Mouse (Mus musculus): ENCODE measurements around the gene Lhfpl5.

Lhfpl5 gene

GRCm38 (mm10) chr17:28571868-28572267, 3.6 kb upstream of the Lhfpl5 start:
- CTCF ChIA-PET = no interaction called here

GRCm38 (mm10) chr17:28572521-28572920, 2.9 kb upstream of the Lhfpl5 start:
- CTCF ChIA-PET = no interaction called here

GRCm38 (mm10) chr17:28572941-28573340, 2.5 kb upstream of the Lhfpl5 start:
- CTCF ChIA-PET = no interaction called here

GRCm38 (mm10) chr17:28580396-28580795, 5.0 kb downstream of the Lhfpl5 start:
- CTCF ChIA-PET = interaction anchor here (1.2 to 1.4 kb wide), 2 partner anchors 9 to 12 kb away, joined by 4 to 5 read pairs; no protein-coding TSS in a partner anchor

GRCm38 (mm10) chr17:28581056-28581455, 5.6 kb downstream of the Lhfpl5 start:
- CTCF ChIA-PET = interaction anchor here (0.6 to 1.4 kb wide), 2 partner anchors 11 to 1527 kb away, joined by 3 to 4 read pairs; no protein-coding TSS in a partner anchor

GRCm38 (mm10) chr17:28586509-28586908, 11.1 kb downstream of the Lhfpl5 start:
- CTCF ChIA-PET = interaction anchor here (0.6 kb wide), 1 partner anchor 1647 kb away, joined by 9 read pairs; no protein-coding TSS in a partner anchor

GRCm38 (mm10) chr17:28588591-28588990, 13.2 kb downstream of the Lhfpl5 start:
- CTCF ChIA-PET = interaction anchor here (0.5 kb wide), 1 partner anchor 615 kb away, joined by 3 read pairs; no protein-coding TSS in a partner anchor

- CTCF ChIA-PET = interaction anchor here (0.6 kb wide), 1 partner anchor 21 kb away, joined by 15 read pairs; no protein-coding TSS in a partner anchor
Observed at GRCm38 (mm10) chr17:28590596-28590995, 15.2 kb downstream of the Lhfpl5 start.

- CTCF ChIA-PET = no interaction called here
Observed at GRCm38 (mm10) chr17:28591476-28591875, 16.0 kb downstream of the Lhfpl5 start.

GRCm38 (mm10) chr17:28592998-28593397, 17.6 kb downstream of the Lhfpl5 start:
- CTCF ChIA-PET = interaction anchor here (0.7 to 0.9 kb wide), 2 partner anchors 12 to 668 kb away, joined by 3 to 4 read pairs; no protein-coding TSS in a partner anchor

- CTCF ChIA-PET = no interaction called here
Observed at GRCm38 (mm10) chr17:28593965-28594364, 18.5 kb downstream of the Lhfpl5 start.

- CTCF ChIA-PET = interaction anchor here (0.6 kb wide), 1 partner anchor 61 kb away, joined by 6 read pairs; no protein-coding TSS in a partner anchor
Observed at GRCm38 (mm10) chr17:28600780-28601179, 25.3 kb downstream of the Lhfpl5 start.

- CTCF ChIA-PET = no interaction called here
Observed at GRCm38 (mm10) chr17:28601557-28602250, 26.3 kb downstream of the Lhfpl5 start.

GRCm38 (mm10) chr17:28609543-28609942, 34.1 kb downstream of the Lhfpl5 start:
- CTCF ChIA-PET = no interaction called here

- CTCF ChIA-PET = interaction anchor here (0.6 kb wide), 1 partner anchor 1832 kb away, joined by 3 read pairs; the partner anchor contains the start of gene Bnip1
Observed at GRCm38 (mm10) chr17:28612603-28613002, 37.2 kb downstream of the Lhfpl5 start.

GRCm38 (mm10) chr17:28613096-28613495, 37.7 kb downstream of the Lhfpl5 start:
- CTCF ChIA-PET = interaction anchor here (0.6 kb wide), 1 partner anchor 1832 kb away, joined by 3 read pairs; the partner anchor contains the start of gene Bnip1

GRCm38 (mm10) chr17:28615332-28615731, 39.9 kb downstream of the Lhfpl5 start:
- CTCF ChIA-PET = interaction anchor here (0.8 kb wide), 1 partner anchor 884 kb away, joined by 20 read pairs; no protein-coding TSS in a partner anchor

- CTCF ChIA-PET = no interaction called here
Observed at GRCm38 (mm10) chr17:28617636-28618035, 42.2 kb downstream of the Lhfpl5 start.

GRCm38 (mm10) chr17:28618124-28618523, 42.7 kb downstream of the Lhfpl5 start:
- CTCF ChIA-PET = no interaction called here

- CTCF ChIA-PET = no interaction called here
Observed at GRCm38 (mm10) chr17:28618775-28619174, 43.3 kb downstream of the Lhfpl5 start.

- CTCF ChIA-PET = interaction anchor here (0.6 to 0.7 kb wide), 2 partner anchors 99 to 167 kb away, joined by 3 to 12 read pairs; no protein-coding TSS in a partner anchor
Observed at GRCm38 (mm10) chr17:28621381-28622299, 46.2 kb downstream of the Lhfpl5 start.

GRCm38 (mm10) chr17:28622300-28622759, 46.9 kb downstream of the Lhfpl5 start, which contains the start of gene Srpk1:
TSS of gene Srpk1 (minus strand) at chr17:28622709.
- CTCF ChIA-PET = interaction anchor here (0.5 to 0.6 kb wide), 2 partner anchors 49 to 167 kb away, joined by 3 read pairs; no protein-coding TSS in a partner anchor
